Mouse (Mus musculus) frontal cortex, postnatal 36 days (tissue): Measurements from ENCODE around the gene Krtap17-1.

Source experiments
- DNase-seq, 2 experiments: peaks; one replicate each; pipeline ENCODE4 v3.0.0; 2022; ENCODE audit warnings: low spot score in 2 of 2

Krtap17-1 gene

GRCm38 (mm10) chr11:99993620-99994383 lies at the start of gene Krtap17-1:
Gene Krtap17-1 (minus strand): TSS chr11:99993994.
- DNase-seq, result no peak

DNA sequence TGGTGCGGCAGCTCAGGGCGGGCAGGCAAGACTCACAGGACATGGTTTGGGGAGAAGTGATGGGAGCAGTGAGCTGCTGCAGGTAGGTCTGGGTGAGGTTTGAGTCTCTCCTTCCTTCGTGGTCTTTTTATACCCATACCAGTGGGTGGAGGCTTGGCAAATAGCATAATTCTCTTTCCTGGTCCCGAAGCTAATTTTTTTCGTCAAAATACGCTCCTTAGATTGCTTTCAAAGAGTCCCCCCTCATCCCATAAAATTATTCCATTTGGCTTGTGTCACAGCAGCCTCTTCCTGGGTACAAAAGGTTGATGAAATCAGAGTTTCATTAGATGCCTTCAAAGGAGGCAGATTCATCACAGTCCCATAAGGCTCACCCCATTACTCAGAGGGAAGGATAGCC lies 47.7 kb upstream of the Krtap17-1 start, which contains the start of gene Krt34:
TSS of gene Krt34 (minus strand) at position 101 of the 400 bp plus-strand sequence.
- DNase-seq, result no peak

DNA sequence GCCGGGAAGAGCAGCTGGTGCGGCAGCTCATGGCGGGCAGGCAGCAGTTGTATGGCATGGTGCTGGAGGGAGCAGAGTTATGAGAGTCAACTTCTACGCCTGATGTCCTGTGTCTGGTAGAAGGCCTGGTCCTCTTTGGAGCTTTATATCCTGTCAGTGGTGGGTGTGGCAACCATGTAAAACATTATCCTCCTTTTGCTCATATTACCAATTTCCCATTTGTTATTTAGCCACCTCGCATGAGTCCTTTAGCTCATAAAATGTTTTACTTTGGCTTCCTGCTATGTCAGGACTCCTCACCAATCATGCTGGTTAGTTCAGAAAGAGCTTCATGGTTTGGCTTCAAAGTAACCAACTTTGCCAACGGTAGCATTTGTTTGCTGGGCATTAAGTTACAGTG lies 36.0 kb upstream of the Krtap17-1 start, which contains the start of gene Krt33b:
TSS of gene Krt33b (minus strand) at position 101 of the 400 bp plus-strand sequence.
- no peak for DNase-seq

DNA sequence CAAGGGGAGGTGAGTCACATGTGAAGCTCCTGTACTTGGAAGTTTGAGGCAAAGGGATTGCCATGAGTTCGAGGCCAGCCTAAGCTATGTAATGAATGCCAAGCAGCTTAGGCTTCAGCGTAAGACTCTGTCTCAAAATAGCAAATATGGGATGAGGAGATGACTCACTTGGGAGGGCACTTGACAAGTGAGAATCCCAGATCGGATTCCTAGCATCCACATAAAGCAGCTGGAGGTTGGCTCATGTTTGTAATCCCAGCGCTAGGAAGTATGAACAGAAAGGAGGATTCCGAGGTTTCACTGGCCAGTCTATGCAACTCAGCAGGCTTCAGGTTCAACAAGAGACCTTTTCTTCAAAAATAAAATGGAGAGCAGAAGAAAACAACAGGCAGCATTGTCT lies 27.6 kb upstream of the Krtap17-1 start:
- peak; percentile 14 to 28 for DNase-seq

GRCm38 (mm10) chr11:100019466-100019865 lies 25.7 kb upstream of the Krtap17-1 start:
- DNase-seq, result no peak

DNA sequence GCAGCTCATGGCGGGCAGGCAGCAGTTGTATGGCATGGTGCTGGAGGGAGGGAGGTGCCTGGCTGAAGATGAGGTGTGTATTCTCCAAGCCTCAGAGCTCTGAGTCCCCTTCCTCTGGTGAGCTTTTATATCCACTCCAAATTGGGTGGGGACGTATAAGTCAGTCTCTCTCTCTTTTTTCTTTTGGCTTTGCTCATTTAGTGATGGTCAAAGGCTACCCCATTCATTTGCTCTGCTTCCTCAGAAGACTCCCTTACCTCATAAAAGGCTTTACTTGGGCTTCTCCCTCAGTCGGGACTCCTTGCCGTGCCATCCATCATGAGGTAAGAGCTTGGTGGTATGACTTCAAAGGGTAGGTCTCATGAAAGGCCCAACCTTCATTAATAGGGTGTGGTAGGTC lies 22.3 kb upstream of the Krtap17-1 start, which contains the start of gene Krt33a:
TSS of gene Krt33a (minus strand) at position 101 of the 400 bp plus-strand sequence.
- no peak for DNase-seq

GRCm38 (mm10) chr11:100013691-100014171 lies 19.9 kb upstream of the Krtap17-1 start:
- no peak for DNase-seq

- DNase-seq, result no peak
Measured at GRCm38 (mm10) chr11:100010682-100011081, 16.9 kb upstream of the Krtap17-1 start.

DNA sequence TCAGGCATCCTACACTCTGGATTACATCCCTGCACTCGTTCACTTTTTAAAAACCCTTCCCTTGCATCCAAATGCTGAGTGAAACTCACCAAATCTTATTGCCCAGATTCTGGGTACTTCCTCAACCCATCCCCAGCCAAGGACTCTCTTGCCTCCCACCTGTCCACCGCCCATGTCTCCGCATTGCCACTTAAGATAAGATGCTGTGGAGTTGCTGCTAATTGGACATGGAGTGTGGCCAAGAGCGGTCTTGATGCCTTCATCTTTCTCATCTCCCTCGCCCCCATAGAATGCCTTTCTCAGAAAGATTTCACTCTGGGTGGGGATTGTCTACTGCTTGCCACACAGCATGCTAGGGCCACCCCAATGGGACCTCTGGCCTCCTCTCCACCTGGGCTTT lies 14.5 kb upstream of the Krtap17-1 start:
- DNase-seq, result no peak

- DNase-seq, result no peak
Measured at GRCm38 (mm10) chr11:100006624-100007023, 12.8 kb upstream of the Krtap17-1 start.

DNA sequence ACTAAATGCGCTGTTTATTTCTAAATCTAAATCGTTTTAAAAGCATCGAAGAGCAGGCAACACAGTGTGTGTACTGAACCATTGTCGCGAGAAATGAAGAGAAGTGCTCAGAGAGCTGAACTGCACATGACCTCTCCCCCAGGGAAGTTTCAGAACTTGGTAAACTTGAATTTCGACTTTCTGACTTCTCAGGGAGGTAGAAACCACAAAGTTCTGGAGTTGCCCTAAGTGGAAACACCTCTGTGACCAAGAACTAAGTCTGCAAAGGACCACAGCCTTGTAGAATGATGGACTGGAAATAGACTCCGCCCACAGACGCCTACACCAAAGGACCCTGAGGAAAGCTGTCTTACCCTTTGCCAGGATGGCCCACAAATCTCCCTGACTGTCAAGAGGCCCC lies 12.1 kb upstream of the Krtap17-1 start:
- no peak for DNase-seq

DNA sequence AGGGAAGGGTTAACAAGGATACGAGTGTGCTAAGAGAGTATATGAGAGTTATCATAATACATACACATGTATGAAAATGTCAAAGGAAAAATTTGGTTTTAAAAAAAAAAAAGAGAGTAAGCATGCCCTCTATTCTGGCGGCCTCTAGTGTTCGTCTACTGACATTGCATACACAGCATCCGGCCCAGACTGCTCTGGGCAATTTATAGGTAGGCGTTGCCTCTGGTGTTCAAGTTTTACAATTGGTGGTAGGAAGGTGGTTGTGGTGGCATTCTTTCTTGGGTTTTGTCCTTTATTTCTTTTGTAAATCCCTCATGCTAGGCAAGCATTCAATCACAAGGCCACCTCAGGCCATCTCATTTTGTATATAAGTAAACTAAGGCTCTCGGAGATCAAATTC lies 11.1 kb upstream of the Krtap17-1 start:
- DNase-seq, result peak; percentile 44 to 70

- no peak for DNase-seq
Measured at GRCm38 (mm10) chr11:99999091-99999490, 5.3 kb upstream of the Krtap17-1 start.

- DNase-seq, result no peak
Measured at GRCm38 (mm10) chr11:99994384-99994661, 529 bp upstream of the Krtap17-1 start.

GRCm38 (mm10) chr11:99990571-99990970 lies 3.2 kb downstream of the Krtap17-1 start:
- DNase-seq, result no peak

DNA sequence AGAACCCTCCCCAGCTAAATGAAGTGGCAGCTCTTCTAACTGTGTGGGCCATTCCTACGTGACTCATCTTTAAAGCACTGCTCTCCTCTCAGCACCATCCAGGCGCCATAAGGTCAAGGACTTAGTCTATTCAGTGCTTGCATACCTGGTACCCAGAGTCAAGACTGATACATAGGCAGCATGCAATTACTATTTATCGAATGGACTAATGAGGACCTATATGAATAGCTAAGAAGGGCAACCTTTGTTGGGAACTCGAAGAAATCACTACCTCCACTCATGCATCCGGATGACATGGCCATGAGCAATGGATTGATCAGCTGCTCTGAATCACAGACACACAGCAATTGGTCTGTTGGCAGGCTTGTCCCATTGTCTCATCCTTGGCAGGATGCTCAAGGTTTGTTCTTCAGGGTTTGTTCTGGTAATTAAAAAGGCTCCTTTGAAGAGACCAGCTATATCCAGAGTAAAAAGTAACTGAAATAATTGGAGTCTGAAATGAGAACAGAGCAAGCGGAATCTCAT lies 3.9 kb downstream of the Krtap17-1 start:
- DNase-seq, result no peak

DNA sequence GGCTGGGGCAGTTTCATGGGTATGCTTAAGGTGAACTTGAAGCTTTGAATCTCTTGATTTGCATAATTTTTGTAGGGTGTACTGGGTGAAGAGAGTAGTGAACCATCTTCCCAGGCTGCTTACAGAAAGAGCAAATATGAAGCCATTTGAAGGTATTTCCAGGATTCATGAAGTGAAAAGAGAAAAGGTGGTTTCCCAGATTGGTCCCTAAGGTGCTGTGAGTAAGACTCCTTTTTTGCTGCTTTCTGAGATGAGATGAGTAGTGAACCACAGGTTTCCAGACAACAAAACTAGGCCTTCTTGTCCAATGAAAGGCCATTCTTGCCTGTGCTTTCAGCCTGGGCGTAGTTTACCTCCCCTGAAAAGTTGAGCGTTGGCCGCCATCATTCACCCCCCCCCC lies 5.3 kb downstream of the Krtap17-1 start:
- no peak for DNase-seq

GRCm38 (mm10) chr11:99986180-99986647 lies 7.6 kb downstream of the Krtap17-1 start, which contains the start of gene Krtap16-1:
Gene Krtap16-1 (minus strand): TSS chr11:99986597.
- no peak for DNase-seq

DNA sequence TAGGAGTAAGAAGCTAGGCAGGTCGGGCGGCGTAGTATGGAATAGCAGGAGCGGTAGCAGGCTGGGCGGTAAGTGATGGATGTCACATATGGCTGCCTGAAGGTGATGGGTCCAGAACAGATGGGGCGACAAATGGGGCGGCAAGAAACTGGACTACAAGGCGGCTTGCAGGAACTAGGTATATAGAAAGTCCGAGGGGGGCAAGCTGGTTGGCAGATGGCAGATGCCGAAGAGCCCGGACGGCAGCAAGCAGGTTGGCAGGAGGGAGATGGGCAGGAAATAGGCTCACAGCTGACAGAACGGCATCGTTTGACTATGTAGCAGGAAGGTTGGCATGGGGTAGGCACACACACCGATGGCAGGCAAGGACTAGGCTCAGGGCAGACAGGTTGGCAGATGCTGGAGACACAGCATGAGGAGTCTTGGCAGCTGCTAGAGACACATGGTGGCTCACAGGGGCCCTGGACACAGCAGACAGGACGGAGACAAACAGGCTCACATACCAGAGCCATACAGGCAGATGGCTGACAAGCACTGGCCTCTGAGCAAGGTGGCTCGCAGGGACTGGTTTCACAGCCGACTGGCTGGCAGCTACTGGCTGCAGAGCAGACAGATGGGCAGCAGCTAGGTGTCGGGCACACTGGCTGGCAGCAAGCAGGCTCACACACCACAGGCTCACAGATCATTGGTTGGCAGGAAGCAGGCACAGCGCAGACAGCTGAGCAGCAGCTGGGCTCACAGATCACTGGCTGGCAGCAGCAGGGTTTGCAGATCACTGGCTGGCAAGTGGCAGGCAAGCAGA lies 8.3 kb downstream of the Krtap17-1 start:
- peak; percentile 35 to 65 for DNase-seq

DNA sequence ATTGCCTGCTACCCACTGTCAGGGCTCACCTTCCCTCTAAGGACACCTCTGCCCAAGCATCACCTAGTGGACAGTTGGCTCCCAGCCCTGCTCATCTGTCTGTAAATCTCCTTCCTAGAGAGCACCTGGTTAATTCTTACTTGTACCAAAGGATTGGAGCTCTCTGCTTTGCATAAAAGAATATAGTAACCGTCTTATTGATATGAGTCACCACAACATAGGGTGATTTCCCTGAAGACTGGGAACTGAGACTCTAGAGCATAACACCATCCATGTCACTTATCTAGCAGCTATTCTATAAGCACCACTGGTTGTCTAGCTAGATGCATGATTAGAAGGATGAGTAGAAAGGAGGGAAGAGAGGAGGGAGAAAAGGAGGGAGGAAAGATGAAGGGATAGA lies 10.4 kb downstream of the Krtap17-1 start:
- DNase-seq, result no peak

DNA sequence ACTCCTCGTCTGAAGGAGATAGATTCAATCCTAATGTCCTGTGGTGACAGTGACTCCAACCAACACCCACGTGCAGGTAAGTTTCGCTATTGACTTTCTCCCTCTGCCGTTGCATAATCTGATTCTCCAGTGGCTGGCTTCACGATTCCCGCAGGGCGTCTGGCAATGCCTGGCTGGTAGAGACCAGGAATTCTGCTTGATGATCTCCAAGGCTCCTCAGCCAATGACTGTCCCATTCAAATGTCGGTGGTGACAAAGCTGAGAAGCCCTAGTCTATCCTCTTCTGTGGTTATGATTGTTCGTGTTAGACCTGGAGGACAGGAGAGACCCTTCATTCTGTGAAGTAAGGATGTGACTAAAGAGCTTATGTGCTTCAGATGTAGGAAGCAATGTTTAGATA lies 11.1 kb downstream of the Krtap17-1 start:
- no peak for DNase-seq

DNA sequence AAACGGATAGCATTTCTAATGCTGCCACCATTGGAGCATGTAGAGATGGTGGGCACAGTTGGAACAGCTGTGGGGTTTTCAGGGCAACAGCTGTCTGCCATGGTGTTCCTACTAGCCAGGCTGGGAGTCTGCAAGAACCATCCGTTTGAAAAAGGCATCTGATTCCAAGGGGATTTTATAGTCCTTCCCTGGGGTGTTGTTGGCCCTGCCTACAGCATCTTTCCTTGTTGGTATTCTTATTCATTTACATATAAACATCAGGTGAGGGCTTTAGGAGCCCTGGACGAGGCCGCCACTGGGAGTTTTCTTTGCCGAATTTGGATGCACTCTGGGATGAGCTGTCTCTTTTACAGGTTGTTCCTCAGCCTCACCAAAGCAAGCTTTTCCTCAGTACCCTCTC lies 14.8 kb downstream of the Krtap17-1 start, which contains the start of gene Krtap29-1:
TSS of gene Krtap29-1 (minus strand) at position 101 of the 400 bp plus-strand sequence.
- no peak for DNase-seq
